Comparison of ENCODE assay signal across 8 mouse cellular contexts in the genomic region with DNA sequence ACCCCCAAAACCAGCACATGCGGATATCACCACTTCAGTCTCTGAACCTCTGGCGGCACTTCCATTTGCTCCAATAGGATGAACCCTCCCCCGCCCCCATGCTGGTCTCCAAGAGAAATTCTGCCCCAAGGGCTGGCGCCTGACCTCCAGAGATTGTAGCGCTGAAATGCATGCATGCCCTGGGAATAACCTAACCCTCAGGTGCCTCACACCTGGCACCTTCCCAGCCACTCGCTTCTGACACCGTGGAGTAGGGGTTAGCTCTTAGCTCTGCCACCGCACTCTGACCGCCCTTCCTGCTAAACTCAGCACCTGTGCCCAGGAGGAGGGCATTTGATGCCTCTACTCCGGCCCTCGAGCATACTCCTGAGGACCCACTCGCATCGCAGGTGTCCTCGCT. TPM values are rescaled to one million over a fixed set of nuclear protein-coding genes. Genes with fewer than 3 reads are reported as not detected.
DNase-seq lines count a peak whose midpoint lies in the region; ATAC-seq and TF ChIP-seq lines count a peak whose summit lies in the region.

No protein-coding gene starts in this region.

- H3K4me3 ChIP-seq in lung, adult 2 months (replicated peaks; ENCODE audit: extremely low read depth, low read depth, low read length) = peak overlapping the region; percentile 56
- H3K4me3 ChIP-seq in embryonic facial prominence, embryonic 12.5 days = peak overlapping the region; percentile 47
- peak overlapping the region; percentile 48 for H3K4me3 ChIP-seq in neural tube, embryonic 12.5 days

- peak; percentile 70 for ATAC-seq in embryonic facial prominence, embryonic 12.5 days (ENCODE audit: insufficient number of reproducible peaks, insufficient read depth, low FRiP score, low TSS enrichment)
- ATAC-seq in neural tube, embryonic 12.5 days (ENCODE audit: low FRiP score, low read depth) = peak; percentile 7; the same call in 1 of the 2 replicates
- no peak for ATAC-seq in frontal cortex, adult (ENCODE audit: low TSS enrichment)
- no peak for ATAC-seq in monocyte, adult 5-6 weeks (replicated peaks; ENCODE audit: insufficient number of reproducible peaks, low FRiP score, low TSS enrichment, poor library complexity, severe bottlenecking)

- peak overlapping the region; percentile 86 for H3K4me2 ChIP-seq in embryonic facial prominence, embryonic 12.5 days (replicated peaks)
- peak overlapping the region; percentile 76 for H3K4me2 ChIP-seq in neural tube, embryonic 12.5 days (replicated peaks)

- TF ChIP-seq CTCF in lung, adult 2 months (IDR thresholded peaks at IDR 0.05; ENCODE audit: insufficient read depth, low read length) = no peak

- peak overlapping the region; percentile 60 for H3K9ac ChIP-seq in embryonic facial prominence, embryonic 12.5 days
- peak overlapping the region; percentile 67 for H3K9ac ChIP-seq in neural tube, embryonic 12.5 days

- H3K9me3 ChIP-seq in embryonic facial prominence, embryonic 12.5 days = no peaks in the 10 kb centered on the region
- H3K9me3 ChIP-seq in neural tube, embryonic 12.5 days = no peaks in the 10 kb centered on the region

- no peaks in the 10 kb centered on the region for H3K36me3 ChIP-seq in embryonic facial prominence, embryonic 12.5 days
- no peaks in the 10 kb centered on the region for H3K36me3 ChIP-seq in neural tube, embryonic 12.5 days

- H3K4me1 ChIP-seq in lung, adult 2 months (ENCODE audit: control insufficient read depth, insufficient read depth, low read length) = 0 out of 2 replicates have a peak, but pooled peaks cover 2% of the 10 kb centered on the region
- peaks cover 5% of the 10 kb centered on the region for H3K4me1 ChIP-seq in embryonic facial prominence, embryonic 12.5 days
- H3K4me1 ChIP-seq in neural tube, embryonic 12.5 days = peaks cover 5% of the 10 kb centered on the region

- peaks cover 7% of the 10 kb centered on the region; the same call in 1 of the 2 replicates for H3K27me3 ChIP-seq in embryonic facial prominence, embryonic 12.5 days
- H3K27me3 ChIP-seq in neural tube, embryonic 12.5 days (replicated peaks) = no peaks in the 10 kb centered on the region

- 0 out of 2 replicates have a peak overlapping the region, but pooled peaks have one; percentile 47 for H3K27ac ChIP-seq in embryonic facial prominence, embryonic 12.5 days
- no peak overlapping the region for H3K27ac ChIP-seq in neural tube, embryonic 12.5 days

- DNase-seq in lung, adult 2 months = peak; percentile 25
- no peak for DNase-seq in lung, postnatal 36 days
- DNase-seq in kidney, postnatal 25 days = peak; percentile 63 to 82
- DNase-seq in cerebellum, adult 11 months = no peak

- 1% methylated on average over 14 of the region's 14 CpGs for WGBS in lung, adult 2 months
- 2% methylated on average over 14 of the region's 14 CpGs for WGBS in embryonic facial prominence, embryonic 12.5 days
- WGBS in neural tube, embryonic 12.5 days = 1% methylated on average over 14 of the region's 14 CpGs

- TF ChIP-seq POLR2A in lung, adult 2 months (IDR thresholded peaks at IDR 0.05; ENCODE audit: borderline replicate concordance, extremely low read depth, low read depth, low read length) = no peak

RNA-seq across cellular contexts. Expression of a gene that starts 0.3 kb away (rescaled TPM):
- 18.8 and 27.8 TPM in 2 replicates for polyA plus RNA-seq in lung, adult 2 months (2012; rRNA removed)
- polyA plus RNA-seq in embryonic facial prominence, embryonic 12.5 days (2016; fragmentation: Nextera tagmentation; extraction: Ambion mirVana) = 7.2 and 8.1 TPM in 2 replicates
- polyA plus RNA-seq in neural tube, embryonic 12.5 days (2016; fragmentation: Nextera tagmentation; extraction: Ambion mirVana) = 4.1 and 4.3 TPM in 2 replicates
- 0.32 TPM in 1 of 3 replicates, not detected in the others for total RNA-seq in monocyte, adult 5-6 weeks (2017)

RNA-seq across cellular contexts. Expression of a gene that starts 51.4 kb away (rescaled TPM):
- polyA plus RNA-seq in lung, adult 2 months (2012; rRNA removed) = 26.1 and 28.1 TPM in 2 replicates
- 20.4 and 22.9 TPM in 2 replicates for polyA plus RNA-seq in embryonic facial prominence, embryonic 12.5 days (2016; fragmentation: Nextera tagmentation; extraction: Ambion mirVana)
- polyA plus RNA-seq in neural tube, embryonic 12.5 days (2016; fragmentation: Nextera tagmentation; extraction: Ambion mirVana) = 20.9 and 21.0 TPM in 2 replicates
- total RNA-seq in monocyte, adult 5-6 weeks (2017) = 14.4 to 29.8 TPM (median 15.6 TPM) in 3 replicates

Comparison
In these comparisons a context has a peak if more than half of its experiments do, and no peak if none do; other contexts are left out.
1. DNase-seq: peak in lung, adult 2 months (single experiment) and kidney, postnatal 25 days (2 of 2); none in lung, postnatal 36 days (single experiment) and cerebellum, adult 11 months (single experiment).
2. ATAC-seq: peak in embryonic facial prominence, embryonic 12.5 days (single experiment) and neural tube, embryonic 12.5 days (single experiment); none in frontal cortex, adult (single experiment) and monocyte, adult 5-6 weeks (single experiment).
3. Peak in every context shown above with its lines, with median percentiles within 50 percentile points of each other: H3K4me3 ChIP-seq.